Mouse (Mus musculus) bone marrow, adult 2 months (tissue): ENCODE results near the gene Map3k10.

Experiments used
- CTCF ChIP-seq: fragments of 200-500 bp; IDR thresholded peaks from 2 replicates; pipeline ENCODE4 v1.5.1; 2011; ENCODE audit warnings: low read length, control low read depth; ENCODE audit not compliant: control insufficient read depth, insufficient read depth
- POLR2A ChIP-seq: fragments of 200-500 bp; IDR thresholded peaks from 2 replicates; pipeline ENCODE4 v1.6.1; 2011; ENCODE audit warnings: low read depth, mild to moderate bottlenecking, control low read depth, low read length, borderline replicate concordance; ENCODE audit not compliant: control insufficient read depth

DNA sequence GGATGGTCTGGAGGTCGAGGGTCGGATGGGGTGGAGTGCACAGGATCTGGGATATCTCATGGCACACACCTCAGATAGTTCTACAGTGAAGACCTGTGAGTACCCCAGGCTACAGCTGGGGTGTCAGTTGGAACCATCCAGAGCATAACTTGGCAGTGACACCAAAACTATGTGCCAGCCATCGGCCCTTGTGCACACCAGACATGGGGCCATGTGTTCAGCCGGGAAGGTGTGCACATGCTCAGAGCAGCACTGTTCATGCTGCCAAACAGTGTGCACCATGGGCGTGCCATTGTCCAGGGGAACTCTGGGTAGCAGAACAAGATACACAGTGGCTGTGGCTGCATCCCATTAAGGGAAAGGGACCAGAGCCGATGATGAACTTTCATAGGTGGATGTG is 39.7 kb downstream of the Map3k10 start:
- TF ChIP-seq CTCF (no peak), POLR2A (no peak)
